Mouse (Mus musculus) heart, adult 8-10 months (tissue): ENCODE data around the gene Arhgef33. TPM values are rescaled to one million over a fixed set of nuclear protein-coding genes. Genes with fewer than 3 reads are reported as not detected.

Source experiments
- DNase-seq: peaks from one replicate; pipeline ENCODE4 v3.0.0; 2022; ENCODE audit warnings: low spot score
- total RNA-seq, 4 experiments: library from RNA; stranded (reverse); gene quantifications; 2 replicates each; pipeline ENCODE4 v1.2.4; 2022

The Arhgef33 gene
- total RNA-seq, 4 experiments from 2014 or later, result 0.37 TPM; not detected in 3

DNA sequence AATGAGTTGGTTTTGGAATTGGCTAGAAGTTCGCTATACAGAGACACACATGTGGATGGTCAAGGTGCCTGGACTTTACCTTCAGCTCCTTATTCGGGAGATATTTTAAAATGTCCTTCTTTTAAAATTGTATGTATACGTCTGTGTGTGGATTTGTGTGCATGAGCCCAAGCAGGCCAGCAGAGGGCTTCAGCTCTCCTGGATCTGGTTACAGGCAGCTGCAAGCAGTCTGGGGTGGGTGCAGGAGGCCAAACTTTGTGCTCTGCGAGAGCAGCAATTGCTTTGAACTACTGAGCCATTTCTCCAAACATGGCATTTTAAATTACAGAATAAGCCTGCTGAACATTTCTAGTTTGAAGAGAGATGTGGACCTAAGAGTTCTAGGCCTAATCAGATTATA, 38.1 kb downstream of the Arhgef33 start:
- DNase-seq, result no peak

DNA sequence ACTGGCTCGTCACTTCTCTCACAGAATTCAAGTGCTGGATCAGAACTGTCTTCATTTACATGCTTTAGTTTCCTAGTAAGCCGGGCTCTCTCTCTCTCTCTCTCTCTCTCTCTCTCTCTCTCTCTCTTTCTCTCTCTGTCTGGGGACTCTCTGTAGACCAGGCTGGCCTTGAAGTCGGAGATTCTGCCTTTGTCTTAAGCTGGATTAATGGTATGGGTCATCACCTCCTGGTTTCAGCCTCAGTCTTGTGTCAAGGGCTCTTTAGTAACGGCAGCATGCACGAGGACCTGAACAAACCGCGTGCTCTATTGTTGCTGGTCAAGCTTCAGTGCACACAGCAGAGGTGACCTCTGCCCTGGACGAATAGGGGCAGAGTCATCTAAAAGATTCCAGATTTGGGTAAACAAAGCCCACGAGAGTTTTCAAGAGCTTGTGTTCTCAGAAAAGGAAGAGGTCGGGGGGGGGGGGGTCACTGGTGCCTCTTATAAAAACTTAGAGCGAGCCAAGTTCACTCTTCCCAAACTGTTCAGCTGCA, 39.5 kb downstream of the Arhgef33 start:
- DNase-seq, result no peak

DNA sequence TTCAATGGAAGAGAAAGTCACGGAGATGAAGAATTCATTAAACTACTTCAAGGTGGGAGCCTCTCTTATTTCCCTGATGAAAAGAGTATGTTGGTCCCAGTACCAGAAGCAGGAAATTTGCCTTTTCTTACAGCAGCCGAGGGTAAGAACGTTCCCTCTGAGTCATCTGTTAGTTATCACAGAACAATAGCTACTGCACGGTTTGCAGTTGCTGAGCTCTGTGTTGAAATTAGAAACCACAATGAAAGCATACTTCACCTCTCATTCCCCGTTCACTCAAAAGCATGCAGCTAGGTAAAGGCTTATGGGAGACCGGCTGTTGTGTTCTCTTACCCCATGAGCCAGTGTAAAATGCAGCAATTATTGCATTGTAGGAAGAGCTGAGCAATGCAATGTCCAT, 40.0 kb downstream of the Arhgef33 start:
- no peak for DNase-seq

GRCm38 (mm10) chr17:80360245-80360644, 53.0 kb downstream of the Arhgef33 start:
- no peak for DNase-seq

GRCm38 (mm10) chr17:80367276-80367675, 60.1 kb downstream of the Arhgef33 start:
- no peak for DNase-seq

GRCm38 (mm10) chr17:80368606-80369005, 61.4 kb downstream of the Arhgef33 start:
- DNase-seq, result no peak

DNA sequence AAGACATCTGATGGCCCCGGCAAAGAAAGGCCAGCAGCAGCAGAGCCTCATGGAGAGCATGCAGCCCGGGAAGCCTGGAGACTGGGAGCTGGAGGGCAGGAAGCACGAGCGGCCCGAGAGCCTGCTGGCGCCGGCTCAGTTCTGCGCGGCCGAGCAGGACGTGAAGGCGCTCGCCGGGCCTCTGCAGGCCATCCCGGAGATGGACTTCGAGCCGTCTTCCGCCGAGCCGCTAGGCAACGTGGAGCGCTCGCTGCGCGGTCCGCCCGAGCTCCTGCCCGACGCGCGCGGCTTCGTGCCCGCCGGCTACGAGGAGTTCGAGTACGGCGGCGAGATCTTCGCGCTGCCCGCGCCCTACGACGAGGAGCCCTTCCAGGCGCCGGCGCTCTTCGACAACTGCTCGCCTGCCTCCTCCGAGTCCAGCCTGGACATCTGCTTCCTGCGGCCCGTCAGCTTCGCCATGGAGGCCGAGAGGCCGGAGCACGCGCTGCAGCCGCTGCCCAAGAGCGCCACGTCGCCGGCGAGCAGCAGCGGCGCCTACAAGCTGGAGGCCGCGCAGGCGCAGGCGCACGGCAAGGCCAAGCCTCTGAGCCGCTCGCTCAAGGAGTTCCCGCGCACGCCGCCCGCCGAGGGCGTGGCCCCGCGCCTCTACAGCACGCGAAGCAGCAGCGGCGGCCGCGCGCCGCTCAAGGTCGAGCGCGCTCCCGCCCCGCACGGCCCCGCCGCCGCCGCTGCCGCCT, 66.0 kb downstream of the Arhgef33 start, which contains the start of gene Gm10190:
TSS of gene Gm10190 (minus strand) at position 553 of the 737 bp plus-strand sequence.
- DNase-seq, result peak; percentile 78

DNA sequence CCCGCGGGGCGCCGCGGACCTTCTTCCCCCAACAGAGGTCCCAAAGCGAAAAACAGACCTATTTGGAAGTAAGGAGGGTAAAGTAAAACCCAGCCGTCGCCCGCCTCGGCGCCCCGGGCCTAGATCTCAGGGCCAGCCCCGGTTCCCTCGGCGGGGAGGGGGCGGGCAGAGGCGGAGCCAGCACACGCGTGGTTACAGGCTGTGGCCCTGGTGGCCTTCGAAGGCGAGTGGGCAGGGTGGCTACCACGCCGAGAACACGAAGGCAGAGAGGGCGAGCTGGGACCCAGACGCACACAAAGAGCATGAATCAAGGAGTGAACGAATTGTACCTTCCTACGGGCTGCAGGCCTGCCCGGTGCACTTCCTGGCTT, 66.5 kb downstream of the Arhgef33 start:
- no peak for DNase-seq

DNA sequence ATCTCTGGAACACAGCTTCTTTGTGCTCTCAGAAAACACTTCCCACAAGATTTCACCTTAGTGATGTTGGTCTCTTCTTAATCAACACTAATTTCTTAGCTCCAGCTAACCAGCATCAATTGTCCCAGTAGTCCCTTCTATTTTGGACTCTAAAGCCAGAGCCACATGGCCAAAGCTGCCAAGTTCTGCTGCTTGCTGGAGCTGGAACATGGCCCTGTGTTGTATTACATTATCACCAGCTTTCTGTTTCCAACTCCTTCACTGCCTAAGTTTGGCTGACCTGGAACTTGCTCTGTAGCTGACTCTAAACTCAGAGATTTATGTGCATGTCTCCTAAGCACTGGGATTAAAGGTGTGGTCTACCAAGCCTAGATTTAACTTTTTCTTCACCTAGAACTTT, 71.2 kb downstream of the Arhgef33 start:
- peak; percentile 22 for DNase-seq

DNA sequence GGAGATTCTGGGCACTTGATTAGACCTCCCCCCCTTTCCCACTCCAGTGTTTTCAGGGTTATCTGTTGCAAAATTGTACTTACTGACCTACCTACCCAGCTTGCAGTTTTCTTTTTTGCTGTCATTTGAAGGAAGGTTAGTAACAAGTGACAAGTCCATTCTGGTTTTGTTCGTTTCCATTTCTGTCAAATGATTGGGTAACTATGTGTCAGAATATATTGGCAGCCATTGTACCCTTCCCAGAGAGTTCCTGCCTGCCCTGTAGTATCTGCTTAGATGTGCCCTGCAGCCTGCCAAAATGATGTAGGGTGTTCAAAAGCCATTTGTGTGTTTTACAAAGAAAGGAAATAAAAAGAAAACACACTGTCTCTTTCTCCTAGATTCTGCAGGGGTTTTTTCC, 78.5 kb downstream of the Arhgef33 start:
- DNase-seq, result no peak

- no peak for DNase-seq
Observed at GRCm38 (mm10) chr17:80390024-80390423, 82.8 kb downstream of the Arhgef33 start.

GRCm38 (mm10) chr17:80391423-80392403, 84.5 kb downstream of the Arhgef33 start:
- peak; percentile 43 for DNase-seq

DNA sequence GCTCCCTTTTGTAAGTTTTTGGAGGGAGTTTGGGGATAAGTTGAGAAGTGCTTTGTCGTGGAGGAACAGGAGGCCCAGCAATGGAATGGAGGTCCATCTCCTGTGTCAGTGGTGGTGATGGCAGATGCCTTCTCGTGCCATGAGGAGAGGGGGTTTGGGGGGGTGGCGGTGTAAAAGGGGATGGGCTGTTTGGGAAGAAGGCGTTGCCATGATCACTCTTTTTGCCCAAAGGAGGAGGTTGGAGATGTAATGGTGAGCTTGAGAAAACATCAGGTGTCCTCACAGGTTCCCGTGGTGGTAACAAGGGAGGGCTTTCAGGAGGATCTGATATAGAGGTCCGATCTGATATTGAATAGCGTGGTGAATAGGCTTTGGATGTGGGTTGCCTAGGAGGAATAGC, 91.0 kb downstream of the Arhgef33 start:
- no peak for DNase-seq

GRCm38 (mm10) chr17:80411182-80411581, 104.0 kb downstream of the Arhgef33 start:
- DNase-seq, result no peak

DNA sequence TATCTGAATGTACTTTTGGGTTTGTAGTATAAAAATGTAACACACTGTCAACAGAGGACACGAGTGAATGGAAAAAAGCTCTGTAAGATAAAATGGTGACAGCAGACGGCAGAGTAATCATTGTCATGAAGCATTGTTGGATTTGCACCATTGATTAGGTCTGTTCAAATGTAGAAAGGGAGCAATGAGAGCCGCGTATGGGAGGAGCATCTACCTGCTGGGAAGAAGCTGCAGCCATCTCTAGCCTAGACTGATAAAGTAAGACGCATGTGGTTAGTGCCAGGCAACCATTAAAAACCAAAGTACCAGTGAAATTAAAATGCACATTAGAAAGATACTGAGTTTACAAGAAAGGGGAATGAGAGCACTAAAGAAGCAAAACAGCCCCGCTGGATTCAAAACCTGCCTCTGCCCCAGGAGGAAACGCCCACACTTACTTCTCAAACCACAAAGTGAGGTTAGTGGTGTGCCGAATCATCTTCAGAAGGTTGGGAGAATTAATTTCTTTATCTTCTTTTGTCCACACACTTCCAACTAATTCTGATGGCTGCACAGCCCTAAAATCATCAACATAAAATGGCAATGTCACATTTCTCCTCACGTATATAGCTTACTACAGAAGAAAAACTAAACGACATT, 111.5 kb downstream of the Arhgef33 start:
- DNase-seq, result no peak

- no peak for DNase-seq
Observed at GRCm38 (mm10) chr17:80420998-80421397, 113.8 kb downstream of the Arhgef33 start.

DNA sequence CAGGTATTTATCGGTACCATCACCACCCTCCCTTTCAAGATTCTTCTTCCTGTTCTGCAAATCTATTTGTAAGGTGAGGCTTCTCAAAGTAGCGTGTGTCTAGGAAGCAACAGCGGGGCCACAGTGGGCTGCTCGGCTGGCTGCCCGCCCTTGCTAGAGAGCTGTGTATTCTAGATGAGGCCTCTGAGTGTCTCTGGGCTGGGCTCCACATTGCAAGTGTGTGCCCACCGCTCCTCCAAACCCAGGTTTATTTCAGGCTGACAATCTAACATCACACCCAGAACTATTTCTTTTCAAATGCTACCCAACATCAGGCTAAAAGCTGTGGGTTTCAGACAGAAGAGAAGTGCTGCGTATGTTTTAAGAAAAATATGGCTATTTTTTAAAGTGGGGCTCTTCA, 119.0 kb downstream of the Arhgef33 start:
- no peak for DNase-seq

DNA sequence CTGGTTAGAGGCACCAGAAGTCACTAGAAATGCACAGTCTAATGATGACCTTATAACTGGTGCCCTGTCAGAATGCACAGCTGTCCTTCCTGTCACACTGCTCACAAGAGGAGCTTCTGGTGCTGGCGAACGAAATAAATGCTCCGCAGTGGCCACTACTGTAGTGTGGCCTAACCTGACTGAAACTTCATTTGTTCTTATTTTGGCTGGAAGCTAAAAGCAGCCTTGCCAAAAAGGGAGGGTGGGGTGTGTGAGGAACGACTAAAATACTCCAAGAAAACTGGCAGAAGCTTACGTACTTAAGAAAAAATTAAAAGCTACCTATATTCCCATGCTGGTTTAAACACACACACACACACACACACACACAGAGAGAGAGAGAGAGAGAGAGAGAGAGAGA, 119.7 kb downstream of the Arhgef33 start:
- DNase-seq, result peak; percentile 50

DNA sequence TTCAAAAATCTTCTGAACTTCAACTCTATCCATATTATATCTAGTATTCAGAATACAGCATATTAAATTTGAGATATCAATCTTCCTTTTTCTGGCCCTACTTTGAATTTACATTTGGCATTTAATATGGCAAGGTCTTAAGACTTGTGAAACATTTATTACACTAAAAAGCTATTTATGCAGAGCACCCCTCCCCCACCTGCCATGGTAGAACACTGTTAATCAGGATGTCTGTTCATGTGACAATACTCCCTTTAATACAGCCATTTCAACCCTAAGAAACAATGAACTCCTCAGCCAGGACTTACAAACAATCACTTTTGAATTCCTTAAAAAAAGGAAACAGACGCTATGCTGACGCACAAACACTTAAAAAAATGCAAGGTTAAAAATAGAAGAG, 120.8 kb downstream of the Arhgef33 start:
- peak; percentile 36 for DNase-seq

DNA sequence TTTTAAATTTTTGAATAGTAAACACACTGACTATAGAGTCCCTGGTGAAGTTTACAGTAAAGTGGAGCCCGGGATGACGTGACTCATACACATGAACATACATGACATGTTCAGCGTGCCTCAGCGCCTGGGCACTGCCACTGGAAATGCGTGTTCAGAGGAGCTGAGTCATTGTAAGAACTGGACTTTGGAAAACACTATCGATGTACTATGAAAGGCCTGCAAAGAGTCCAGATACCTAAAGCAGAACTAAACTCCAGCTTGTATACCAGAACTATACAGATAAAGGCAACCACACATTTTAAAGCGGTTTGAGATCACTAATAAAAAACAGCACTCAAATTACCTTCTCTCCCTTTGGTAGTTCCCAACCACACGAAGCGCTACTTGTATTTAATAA, 124.8 kb downstream of the Arhgef33 start:
- DNase-seq, result peak; percentile 16

DNA sequence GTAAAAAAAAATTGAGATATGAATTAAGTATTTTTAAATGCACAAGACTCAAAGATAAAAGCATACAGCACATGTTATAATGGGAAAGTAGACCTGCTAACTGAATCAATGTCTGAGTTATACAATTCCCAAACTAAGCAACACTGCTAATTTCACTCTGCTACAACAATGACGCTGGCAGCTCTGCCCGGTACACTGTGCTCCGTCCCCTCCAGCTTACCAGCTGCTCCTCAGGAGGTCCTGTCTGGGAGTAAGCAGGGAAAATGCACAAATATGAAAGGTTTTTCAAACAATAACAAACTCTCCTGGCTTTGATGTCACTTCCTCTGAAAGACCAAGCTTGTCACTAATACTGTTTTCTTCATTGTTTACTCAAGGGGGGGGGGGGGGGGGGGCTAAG, 127.2 kb downstream of the Arhgef33 start:
- DNase-seq, result no peak

DNA sequence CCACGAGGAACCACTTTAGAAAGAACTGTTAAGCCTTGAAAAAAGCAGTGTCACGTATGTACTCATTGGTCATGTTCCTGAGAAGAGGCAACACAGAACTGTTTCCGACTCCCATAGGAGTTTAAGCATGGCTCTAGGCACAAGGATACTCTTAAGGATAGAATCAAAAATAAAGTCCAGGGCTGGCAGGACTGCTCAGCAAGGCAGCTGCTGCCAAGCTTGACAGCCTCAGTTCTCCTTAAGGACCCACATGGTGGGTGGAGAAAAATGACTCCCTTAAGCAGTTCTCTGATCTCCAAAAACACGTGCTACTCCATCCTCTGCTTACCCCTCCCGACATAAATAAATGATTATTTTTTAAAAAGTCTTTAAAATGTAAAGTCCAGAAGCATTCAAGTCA, 128.5 kb downstream of the Arhgef33 start:
- DNase-seq, result no peak
